Mouse (Mus musculus) hindbrain, postnatal 0 days (tissue): Measurements from ENCODE around the gene Ttc13. TPM values are rescaled to one million over a fixed set of nuclear protein-coding genes. Genes with fewer than 3 reads are reported as not detected.

Source experiments
- ATAC-seq: fragments of 200-750 bp; cut with Nextera tagmentation; 2 replicates; pipeline ENCODE4 v1.8.0; 2017; ENCODE audit warnings: mild to moderate bottlenecking, moderate TSS enrichment, moderate library complexity
- DNase-seq: peaks from one replicate; pipeline ENCODE4 v3.0.0-alpha.2; 2015; ENCODE audit warnings: low spot score
- H3K27ac ChIP-seq: fragments of 300-500 bp; sonication (generic); 2 replicates; pipeline ENCODE4 v1.5.1; 2014; ENCODE audit warnings: mild to moderate bottlenecking
- H3K27me3 ChIP-seq: fragments of 300-500 bp; sonication (generic); 2 replicates; pipeline ENCODE4 v1.6.1; 2014; ENCODE audit warnings: low read length, mixed read lengths; ENCODE audit not compliant: insufficient read depth
- H3K36me3 ChIP-seq: fragments of 300-500 bp; sonication (generic); 2 replicates; pipeline ENCODE4 v1.6.1; 2014; ENCODE audit warnings: low read length, mixed read lengths; ENCODE audit not compliant: insufficient read depth
- H3K4me1 ChIP-seq: fragments of 300-500 bp; sonication (generic); 2 replicates; pipeline ENCODE4 v1.6.1; 2014; ENCODE audit warnings: antibody characterized with exemption, low read length, mixed read lengths; ENCODE audit not compliant: insufficient read depth
- H3K4me2 ChIP-seq: fragments of 300-500 bp; sonication (generic); 2 replicates; pipeline ENCODE4 v1.6.1; 2014; ENCODE audit warnings: low read depth, mild to moderate bottlenecking, low read length, moderate library complexity, mixed read lengths
- H3K4me3 ChIP-seq: fragments of 300-500 bp; sonication (generic); 2 replicates; pipeline ENCODE4 v1.5.1; 2014; ENCODE audit warnings: low read length
- H3K9ac ChIP-seq: fragments of 300-500 bp; sonication (generic); replicated peaks from 2 replicates; pipeline ENCODE4 v1.6.1; 2014; ENCODE audit warnings: mild to moderate bottlenecking, low read length, moderate library complexity, mixed read lengths
- H3K9me3 ChIP-seq: fragments of 300-500 bp; sonication (generic); 2 replicates; pipeline ENCODE4 v1.6.1; 2016; ENCODE audit warnings: low read length, mixed read lengths
- CTCF ChIP-seq: IDR thresholded peaks from 2 replicates; pipeline ENCODE4 v1.5.1; 2016; ENCODE audit warnings: antibody characterized with exemption, control low read depth, low read depth
- WGBS: fragments of 180-500 bp; shearing (Covaris S2); extraction: QIAGEN DNeasy Blood & Tissue Kit; methylation state at CpG from one replicate; pipeline ENCODE4 v1.1.7; 2014; 5-methylcytosine and 5-hydroxymethylcytosine counted together
- polyA plus RNA-seq: library from polyadenylated mRNA; unstranded; fragments of >200 nt; fragmentation: Nextera tagmentation; extraction: Ambion mirVana; gene quantifications from 2 replicates; pipeline ENCODE4 v1.2.1, GENCODE M21; 2015
- total RNA-seq: library from RNA; depleted of rRNA; stranded (reverse); fragments of >200 nt; gene quantifications from 2 replicates; pipeline ENCODE4 v1.2.3, GENCODE M21; 2014

The Ttc13 gene
- total and polyA plus RNA-seq, 2 experiments from 2014 or later = 58.6 to 64.2 TPM

DNA sequence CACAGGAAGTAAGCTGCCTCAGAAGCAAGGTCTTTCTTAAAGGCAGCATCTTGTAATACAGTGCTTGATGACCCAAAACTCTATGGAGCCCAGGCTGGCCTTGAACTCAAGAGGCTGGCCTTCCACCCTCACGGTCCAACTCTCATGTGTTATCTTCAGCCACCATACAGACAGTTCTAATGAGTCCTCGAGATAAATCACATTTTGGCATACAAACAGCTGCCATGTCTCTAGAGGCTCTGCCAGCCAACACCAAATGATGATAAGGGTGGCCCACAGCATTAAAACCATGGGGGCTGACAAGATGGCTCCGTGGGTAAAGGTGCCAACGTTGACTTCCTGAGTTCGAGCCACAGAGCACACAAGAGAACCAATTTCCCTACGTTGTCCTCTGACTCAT, 8.6 kb downstream of the Ttc13 start:
- Histone ChIP-seq H3K4me1 (no peaks in the 10 kb centered on the region), H3K4me2 (no peak overlapping the region), H3K9ac (no peak overlapping the region), H3K9me3 (no peaks in the 10 kb centered on the region), H3K36me3 (peaks cover 33% of the 10 kb centered on the region), H3K27ac (no peak overlapping the region), H3K4me3 (no peak overlapping the region), H3K27me3 (no peaks in the 10 kb centered on the region)
- DNase-seq = no peak
- 95% methylated on average over 6 of the region's 6 CpGs for WGBS
- no peak for ATAC-seq
- no peak for TF ChIP-seq CTCF

GRCm38 (mm10) chr8:124705823-124706222, 16.0 kb downstream of the Ttc13 start:
- H3K4me3 ChIP-seq = no peak overlapping the region
- no peak overlapping the region for H3K4me2 ChIP-seq
- no peak overlapping the region for H3K9ac ChIP-seq
- ATAC-seq (no peak), DNase-seq (no peak)
- no peaks in the 10 kb centered on the region for H3K27me3 ChIP-seq
- H3K4me1 ChIP-seq = no peaks in the 10 kb centered on the region
- no peak for TF ChIP-seq CTCF
- H3K9me3 ChIP-seq = no peaks in the 10 kb centered on the region
- H3K36me3 ChIP-seq = peaks cover 29% of the 10 kb centered on the region
- no peak overlapping the region for H3K27ac ChIP-seq
- 96% methylated on average over 8 of the region's 8 CpGs for WGBS

DNA sequence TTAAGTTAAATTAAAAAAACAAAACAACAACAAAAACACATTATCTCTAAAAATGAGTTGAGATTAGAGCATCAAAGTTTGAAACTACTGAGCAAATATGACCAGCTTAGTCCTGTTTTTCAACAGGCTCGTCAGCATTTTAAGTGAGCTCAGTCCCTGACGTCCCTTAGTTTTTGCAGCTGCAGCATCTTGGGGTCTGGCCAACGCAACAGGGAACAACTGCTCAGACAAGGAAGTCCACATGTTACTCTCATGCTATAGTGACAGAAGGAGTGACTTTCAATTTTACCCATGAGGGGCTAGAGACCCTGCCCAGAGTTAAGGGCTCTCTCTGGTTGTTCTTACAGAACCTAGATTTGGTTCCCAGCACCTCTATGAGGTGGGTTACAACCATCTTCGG, 17.4 kb downstream of the Ttc13 start:
- Histone ChIP-seq H3K27me3 (no peaks in the 10 kb centered on the region), H3K9ac (no peak overlapping the region), H3K9me3 (no peaks in the 10 kb centered on the region), H3K4me3 (no peak overlapping the region), H3K4me1 (no peaks in the 10 kb centered on the region), H3K4me2 (no peak overlapping the region), H3K27ac (no peak overlapping the region), H3K36me3 (peaks cover 43% of the 10 kb centered on the region)
- no peak for DNase-seq
- no peak for ATAC-seq
- 87% methylated on average over 4 of the region's 4 CpGs for WGBS
- no peak for TF ChIP-seq CTCF

DNA sequence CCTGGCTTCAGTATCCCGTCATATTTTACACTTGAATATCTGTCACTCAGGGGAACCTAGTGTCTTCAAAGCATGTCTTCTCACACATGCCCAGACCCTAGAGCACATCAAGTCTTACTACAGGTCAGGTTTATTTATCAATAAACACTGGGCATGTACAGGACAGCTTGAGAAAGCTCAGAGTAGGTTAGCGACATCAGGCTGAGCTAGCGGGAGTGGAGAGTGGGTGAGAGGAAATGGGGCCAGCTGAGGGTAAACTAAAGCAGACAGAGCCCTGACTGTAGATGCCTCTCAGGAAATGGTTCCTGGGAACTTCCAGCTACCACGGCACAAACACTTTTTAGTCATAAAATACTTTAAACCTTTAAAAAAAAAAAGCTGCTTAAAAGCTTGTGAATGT, 18.3 kb downstream of the Ttc13 start:
- Histone ChIP-seq H3K4me3 (no peak overlapping the region), H3K4me2 (no peak overlapping the region), H3K27ac (no peak overlapping the region), H3K4me1 (no peaks in the 10 kb centered on the region), H3K9me3 (no peaks in the 10 kb centered on the region), H3K36me3 (peaks cover 41% of the 10 kb centered on the region), H3K27me3 (no peaks in the 10 kb centered on the region), H3K9ac (no peak overlapping the region)
- DNase-seq (no peak), ATAC-seq (no peak)
- 91% methylated on average over 4 of the region's 4 CpGs for WGBS
- no peak for TF ChIP-seq CTCF

DNA sequence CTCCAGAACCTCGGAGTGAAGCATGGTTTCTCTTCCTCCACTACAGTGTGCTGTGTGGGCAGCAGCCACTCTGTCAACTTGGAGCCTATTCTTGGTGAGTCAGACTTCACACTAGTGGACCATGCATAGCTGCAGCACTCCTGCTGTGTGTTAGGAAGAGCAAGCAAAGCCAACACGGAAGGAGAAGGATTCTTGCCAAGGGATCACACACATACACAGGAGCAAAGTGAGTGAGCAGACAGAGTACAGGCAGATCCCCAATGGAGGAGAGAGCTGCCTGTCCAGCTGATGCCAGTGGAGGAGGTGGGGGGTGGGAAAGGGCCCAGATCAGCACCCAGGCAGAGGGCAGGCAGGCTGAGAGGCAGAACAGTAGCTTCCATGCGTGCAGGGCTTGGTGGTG, 19.6 kb downstream of the Ttc13 start:
- Histone ChIP-seq H3K9me3 (no peaks in the 10 kb centered on the region), H3K27ac (no peak overlapping the region), H3K4me1 (no peaks in the 10 kb centered on the region), H3K27me3 (no peaks in the 10 kb centered on the region), H3K4me3 (no peak overlapping the region), H3K4me2 (no peak overlapping the region), H3K36me3 (peaks cover 44% of the 10 kb centered on the region), H3K9ac (no peak overlapping the region)
- WGBS = 75% methylated on average over 3 of the region's 3 CpGs
- no peak for TF ChIP-seq CTCF
- no peak for ATAC-seq
- DNase-seq = no peak

DNA sequence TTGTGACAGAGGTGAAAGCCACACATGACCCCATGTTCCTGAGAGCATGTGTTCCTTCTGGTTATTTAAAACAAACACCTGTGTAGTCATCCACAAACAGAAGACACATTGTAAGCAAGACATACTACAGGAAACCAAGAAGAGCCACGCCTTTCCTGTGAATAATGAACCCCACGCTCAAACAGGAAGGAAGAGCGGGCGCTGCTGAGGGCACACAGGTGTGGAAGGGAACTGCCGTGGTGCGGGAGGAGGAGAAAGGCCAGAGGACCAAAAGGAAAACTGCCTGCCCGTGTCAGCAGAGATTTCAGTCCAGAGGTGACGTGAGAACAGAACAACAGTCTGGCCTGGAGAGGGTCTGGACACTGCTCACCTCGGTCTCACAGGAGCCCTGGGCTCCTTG, 20.8 kb downstream of the Ttc13 start:
- no peak overlapping the region for H3K9ac ChIP-seq
- WGBS = 84% methylated on average over 9 of the region's 9 CpGs
- DNase-seq = no peak
- no peak overlapping the region for H3K4me2 ChIP-seq
- no peaks in the 10 kb centered on the region for H3K27me3 ChIP-seq
- no peaks in the 10 kb centered on the region for H3K9me3 ChIP-seq
- no peak for ATAC-seq
- H3K4me3 ChIP-seq = no peak overlapping the region
- no peak for TF ChIP-seq CTCF
- no peaks in the 10 kb centered on the region for H3K4me1 ChIP-seq
- H3K27ac ChIP-seq = no peak overlapping the region
- peaks cover 40% of the 10 kb centered on the region for H3K36me3 ChIP-seq

GRCm38 (mm10) chr8:124700271-124700670, 21.5 kb downstream of the Ttc13 start:
- Histone ChIP-seq H3K36me3 (peaks cover 41% of the 10 kb centered on the region), H3K9me3 (no peaks in the 10 kb centered on the region), H3K4me1 (no peaks in the 10 kb centered on the region), H3K4me3 (no peak overlapping the region), H3K4me2 (no peak overlapping the region), H3K27ac (no peak overlapping the region), H3K9ac (no peak overlapping the region), H3K27me3 (no peaks in the 10 kb centered on the region)
- no peak for TF ChIP-seq CTCF
- 92% methylated on average over 5 of the region's 5 CpGs for WGBS
- ATAC-seq (no peak), DNase-seq (no peak)
